Mouse (Mus musculus) liver, adult 2 months (tissue): ENCODE measurements around the gene Cd164l2.

Experiments
- CTCF ChIP-seq: fragments of 200-500 bp; IDR thresholded peaks from 2 replicates; pipeline ENCODE4 v1.5.1; 2011; ENCODE audit warnings: low read depth, low read length, control low read depth
- POLR2A ChIP-seq: fragments of 200-500 bp; IDR thresholded peaks from 2 replicates; pipeline ENCODE4 v1.6.1; 2011; ENCODE audit warnings: low read length, control low read depth; ENCODE audit not compliant: insufficient read depth; ENCODE audit errors: extremely low read depth

GRCm38 (mm10) chr4:133197801-133198286, 14.1 kb upstream of the Cd164l2 start:
- TF ChIP-seq CTCF (no peak), POLR2A (no peak)
